Mouse (Mus musculus) stomach, postnatal 0 days (tissue): ENCODE results near the gene Mturn. TPM values are rescaled to one million over a fixed set of nuclear protein-coding genes. Genes with fewer than 3 reads are reported as not detected.

ENCODE experiments used
- ATAC-seq: fragments of 200-750 bp; cut with Nextera tagmentation; 2 replicates; pipeline ENCODE4 v1.8.0; 2017; ENCODE audit not compliant: low FRiP score, low TSS enrichment
- DNase-seq: peaks from one replicate; pipeline ENCODE4 v3.0.0-alpha.2; 2016; ENCODE audit warnings: low spot score
- H3K27ac ChIP-seq: fragments of 300-500 bp; sonication (generic); replicated peaks from 2 replicates; pipeline ENCODE4 v1.5.1; 2014; ENCODE audit warnings: mild to moderate bottlenecking, control low read depth
- H3K27me3 ChIP-seq: fragments of 300-500 bp; sonication (generic); 2 replicates; pipeline ENCODE4 v1.6.1; 2014; ENCODE audit warnings: low read length; ENCODE audit not compliant: control insufficient read depth, insufficient read depth
- H3K36me3 ChIP-seq: fragments of 300-500 bp; sonication (generic); 2 replicates; pipeline ENCODE4 v1.6.1; 2014; ENCODE audit warnings: low read length, mixed read lengths; ENCODE audit not compliant: control insufficient read depth, insufficient read depth
- H3K4me1 ChIP-seq: fragments of 300-500 bp; sonication (generic); replicated peaks from 2 replicates; pipeline ENCODE4 v1.6.1; 2014; ENCODE audit warnings: antibody characterized with exemption; ENCODE audit not compliant: control insufficient read depth, insufficient read depth
- H3K4me2 ChIP-seq: fragments of 300-500 bp; sonication (generic); replicated peaks from 2 replicates; pipeline ENCODE4 v1.6.1; 2014; ENCODE audit warnings: low read depth, mild to moderate bottlenecking, control low read depth, moderate library complexity
- H3K4me3 ChIP-seq: fragments of 300-500 bp; sonication (generic); 2 replicates; pipeline ENCODE4 v1.5.1; 2014; ENCODE audit warnings: low read depth, low read length, control low read depth
- H3K9ac ChIP-seq: fragments of 300-500 bp; sonication (generic); 2 replicates; pipeline ENCODE4 v1.6.1; 2014; ENCODE audit warnings: mild to moderate bottlenecking, low read length, control low read depth, mixed read lengths
- H3K9me3 ChIP-seq: fragments of 300-500 bp; sonication (generic); 2 replicates; pipeline ENCODE4 v1.6.1; 2016; ENCODE audit warnings: low read length; ENCODE audit not compliant: control insufficient read depth
- CTCF ChIP-seq: IDR thresholded peaks from 2 replicates; pipeline ENCODE4 v1.5.1; 2016; ENCODE audit warnings: antibody characterized with exemption, low read depth, mild to moderate bottlenecking, moderate library complexity
- EP300 ChIP-seq: optimal IDR thresholded peaks from 2 replicates; pipeline ENCODE3; 2016; ENCODE audit warnings: antibody characterized with exemption
- WGBS: fragments of 180-500 bp; shearing (Covaris S2); extraction: QIAGEN DNeasy Blood & Tissue Kit; methylation state at CpG from one replicate; pipeline ENCODE4 v1.1.7; 2014; 5-methylcytosine and 5-hydroxymethylcytosine counted together
- polyA plus RNA-seq: library from polyadenylated mRNA; unstranded; fragments of >200 nt; fragmentation: Nextera tagmentation; extraction: Ambion mirVana; gene quantifications from 2 replicates; pipeline ENCODE4 v1.2.1, GENCODE M21; 2015

Mturn gene
- polyA plus RNA-seq, 1 experiment from 2014 or later = 3.3 TPM

- Histone ChIP-seq H3K27ac (no peak overlapping the region), H3K36me3 (no peaks in the 10 kb centered on the region), H3K4me1 (no peaks in the 10 kb centered on the region), H3K27me3 (no peaks in the 10 kb centered on the region), H3K4me2 (no peak overlapping the region), H3K9ac (no peak overlapping the region), H3K4me3 (no peak overlapping the region), H3K9me3 (no peaks in the 10 kb centered on the region)
- WGBS = 89% methylated on average over 7 of the region's 7 CpGs
- no peak for DNase-seq
- no peak for TF ChIP-seq EP300
- TF ChIP-seq CTCF = no peak
- ATAC-seq = no peak
These were observed 67.6 kb downstream of the Mturn start for GRCm38 (mm10) chr6:54749056-54749455.

GRCm38 (mm10) chr6:54751621-54752020, 70.2 kb downstream of the Mturn start:
- ATAC-seq = no peak
- no peak for DNase-seq
- Histone ChIP-seq H3K9ac (no peak overlapping the region), H3K9me3 (no peaks in the 10 kb centered on the region), H3K4me1 (no peaks in the 10 kb centered on the region), H3K27ac (no peak overlapping the region), H3K27me3 (no peaks in the 10 kb centered on the region), H3K4me3 (no peak overlapping the region), H3K36me3 (no peaks in the 10 kb centered on the region), H3K4me2 (no peak overlapping the region)
- no peak for TF ChIP-seq EP300
- TF ChIP-seq CTCF = no peak
- 64% methylated on average over 4 of the region's 4 CpGs for WGBS

- 21% methylated on average over 3 of the region's 3 CpGs for WGBS
- DNase-seq = no peak
These were observed 70.7 kb downstream of the Mturn start for GRCm38 (mm10) chr6:54752076-54752475.

More at GRCm38 (mm10) chr6:54752076-54752475, 70.7 kb downstream of the Mturn start:
- H3K36me3 ChIP-seq = no peaks in the 10 kb centered on the region
- no peaks in the 10 kb centered on the region for H3K9me3 ChIP-seq
- H3K4me3 ChIP-seq = no peak overlapping the region
- TF ChIP-seq EP300 (no peak), CTCF (no peak)
- no peak overlapping the region for H3K27ac ChIP-seq
- no peak for ATAC-seq
- H3K4me2 ChIP-seq = no peak overlapping the region
- H3K4me1 ChIP-seq = no peaks in the 10 kb centered on the region
- H3K9ac ChIP-seq = no peak overlapping the region
- no peaks in the 10 kb centered on the region for H3K27me3 ChIP-seq

Other genes with a start within 250 kb of the Mturn start
- 3.4 and 5.7 TPM in 2 replicates for gene Scrn1, start 115.1 kb upstream of the Mturn start, polyA plus RNA-seq
- gene Plekha8, start 86.5 kb upstream of the Mturn start, polyA plus RNA-seq = 5.3 and 5.4 TPM in 2 replicates
- 9.7 and 12.4 TPM in 2 replicates for gene Fkbp14, start 84.3 kb upstream of the Mturn start, polyA plus RNA-seq
- 4.5 and 5.2 TPM in 2 replicates for gene Znrf2, start 135.3 kb downstream of the Mturn start, polyA plus RNA-seq